Mouse (Mus musculus): ENCODE measurements around the gene Ap5s1. TPM values are rescaled to one million over a fixed set of nuclear protein-coding genes. Genes with fewer than 3 reads are reported as not detected.
"Not testable (repeated sequence)": the region's sequence is repeated elsewhere in the genome, so short reads cannot be mapped to it uniquely, and the experiment has no call there.

Ap5s1 gene
- polyA plus RNA-seq, 2 experiments from 2014 or later, result 14.8 to 23.9 TPM

DNA sequence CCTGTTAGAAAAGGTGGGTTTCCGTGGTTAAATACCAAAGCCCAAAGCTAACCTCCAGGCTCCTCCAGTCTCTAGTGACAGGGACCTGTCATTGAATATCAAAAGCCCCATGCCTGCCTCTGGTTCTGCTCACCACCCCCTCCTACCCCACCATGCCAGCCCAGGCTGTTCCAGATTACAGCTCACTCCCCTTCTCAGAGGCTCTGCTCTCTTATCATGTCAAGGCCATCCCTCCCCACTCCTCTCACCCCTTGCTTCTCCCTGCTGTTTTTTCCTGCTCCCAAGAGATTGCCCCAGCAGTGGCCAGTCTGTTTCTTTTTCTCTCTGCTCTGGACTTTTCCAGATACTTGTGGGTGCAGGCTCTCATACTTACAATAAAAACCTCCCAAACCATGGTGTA lies 16.7 kb downstream of the Ap5s1 start:
- no peak for ATAC-seq

DNA sequence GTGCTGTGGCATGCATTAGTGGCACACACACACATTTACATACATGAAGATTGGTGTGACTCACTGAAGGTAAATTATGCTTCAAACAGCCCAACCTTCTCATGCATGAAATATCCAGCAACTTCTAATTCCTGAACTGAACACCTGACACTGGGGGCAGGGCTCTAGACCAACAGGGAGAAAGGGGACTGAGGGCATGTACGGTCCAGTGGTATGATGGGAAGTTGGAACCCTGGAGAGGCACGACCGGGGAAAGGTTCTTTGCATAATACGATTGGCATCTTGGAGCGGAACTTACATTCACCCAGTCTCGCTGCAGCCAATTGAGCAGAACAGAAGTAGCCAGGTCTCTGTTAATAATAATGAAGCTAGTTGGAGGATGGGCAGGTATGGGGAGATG lies 18.3 kb downstream of the Ap5s1 start:
- ATAC-seq, result no peak

DNA sequence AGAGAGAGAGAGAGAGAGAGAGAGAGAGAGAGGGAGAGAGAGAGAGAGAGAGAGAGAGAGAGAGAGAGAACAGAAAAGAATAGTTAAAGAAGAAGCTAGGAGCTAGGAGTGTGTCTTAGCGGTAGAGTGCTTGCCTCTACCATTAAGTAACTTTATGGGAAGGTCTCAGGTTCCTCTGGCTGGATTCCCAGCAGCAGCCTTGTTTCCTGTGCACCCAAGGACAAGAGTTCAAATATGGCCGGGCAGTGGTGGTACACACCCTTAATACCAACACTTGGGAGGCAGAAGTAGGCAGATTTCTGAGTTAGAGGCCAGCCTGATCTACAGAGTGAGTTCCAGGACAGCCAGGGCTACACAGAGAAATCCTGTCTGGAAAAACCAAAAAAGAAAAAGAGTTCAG lies 19.8 kb downstream of the Ap5s1 start:
- ATAC-seq, result not testable (repeated sequence)

- no peak for ATAC-seq
Observed at GRCm38 (mm10) chr2:131227243-131227642, 20.4 kb downstream of the Ap5s1 start.

DNA sequence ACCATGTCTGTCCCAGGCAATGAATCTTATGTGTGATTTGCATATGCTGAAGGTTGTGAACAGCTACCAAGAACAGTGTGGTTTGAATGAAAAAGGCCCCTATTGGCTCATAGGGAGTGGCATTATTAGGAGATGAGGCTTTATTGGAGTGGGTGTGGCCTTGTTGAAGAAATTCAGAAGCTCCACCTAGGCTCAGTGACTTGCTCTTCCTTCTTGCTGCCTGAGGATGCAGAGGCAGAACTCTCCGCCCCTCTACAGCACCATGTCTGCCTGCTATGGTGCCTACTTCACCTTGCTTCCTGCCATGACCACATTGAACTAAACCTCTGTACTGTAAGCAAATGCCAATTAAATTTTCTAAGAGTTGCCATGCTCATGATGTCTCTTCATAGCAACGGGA lies 25.7 kb downstream of the Ap5s1 start:
- no peak for ATAC-seq

GRCm38 (mm10) chr2:131233307-131234126 lies 26.6 kb downstream of the Ap5s1 start, which contains the start of gene Mavs:
Mavs (plus strand) TSS chr2:131234063.
- peak; percentile 99 for ATAC-seq

DNA sequence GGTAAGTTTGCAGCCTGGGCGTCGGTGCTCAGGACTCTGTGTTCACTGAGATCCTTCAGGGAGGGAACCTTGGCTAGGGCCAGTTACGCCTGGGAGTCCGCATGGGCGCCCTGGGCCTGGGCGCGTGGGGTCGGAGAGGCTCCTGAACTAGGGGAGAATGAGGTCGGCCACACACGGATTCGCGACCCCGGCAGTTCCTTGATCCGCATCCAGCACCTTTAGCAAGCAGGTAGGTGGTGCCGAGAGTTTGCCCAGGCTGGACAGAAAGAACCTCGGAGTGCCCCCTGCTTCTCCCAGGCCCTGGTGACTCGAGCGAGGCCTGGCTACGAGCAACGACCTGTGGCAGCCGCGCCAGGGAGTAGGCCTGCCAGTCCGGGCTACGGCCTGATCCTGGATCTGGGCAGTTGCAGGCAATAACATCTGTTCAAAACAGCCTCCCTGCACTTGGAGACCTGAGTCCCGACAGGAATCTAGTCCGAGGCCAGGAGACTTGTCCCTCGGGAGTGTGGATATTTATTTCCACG lies 27.3 kb downstream of the Ap5s1 start:
- peak; percentile 2 for ATAC-seq

DNA sequence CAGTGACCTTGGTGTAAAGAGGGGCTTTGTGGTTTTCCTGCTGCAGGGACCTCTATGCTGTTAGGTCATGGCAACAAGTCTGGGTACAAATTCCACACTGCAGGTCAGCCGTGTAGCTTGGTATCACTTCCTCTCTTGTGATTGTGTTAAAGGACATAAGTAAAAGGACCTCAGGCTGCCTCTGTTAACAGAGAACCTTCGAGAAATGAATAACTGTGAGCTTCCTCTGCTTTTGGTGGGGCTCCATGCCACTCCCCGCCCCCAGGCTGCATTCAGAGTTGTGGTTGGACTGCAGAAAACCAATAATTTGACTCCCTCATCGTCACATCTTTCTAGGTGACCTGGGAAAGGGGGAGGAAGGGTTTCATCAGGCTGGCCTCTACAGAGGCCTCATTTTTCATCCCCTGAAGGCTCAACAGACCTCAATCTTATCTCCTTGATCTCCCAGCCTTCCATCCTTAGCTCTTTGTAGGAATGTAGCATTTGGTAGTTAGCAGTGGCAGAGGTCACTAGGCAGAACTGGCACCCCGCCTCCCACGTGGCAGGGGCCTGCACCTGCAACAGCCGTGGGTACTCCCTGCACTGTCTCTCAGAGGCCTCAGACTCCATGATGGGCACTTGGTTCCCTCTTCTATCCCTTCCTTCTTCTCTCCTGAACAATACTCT lies 28.2 kb downstream of the Ap5s1 start:
- no peak for ATAC-seq

GRCm38 (mm10) chr2:131242180-131242579 lies 35.3 kb downstream of the Ap5s1 start:
- ATAC-seq, result no peak

DNA sequence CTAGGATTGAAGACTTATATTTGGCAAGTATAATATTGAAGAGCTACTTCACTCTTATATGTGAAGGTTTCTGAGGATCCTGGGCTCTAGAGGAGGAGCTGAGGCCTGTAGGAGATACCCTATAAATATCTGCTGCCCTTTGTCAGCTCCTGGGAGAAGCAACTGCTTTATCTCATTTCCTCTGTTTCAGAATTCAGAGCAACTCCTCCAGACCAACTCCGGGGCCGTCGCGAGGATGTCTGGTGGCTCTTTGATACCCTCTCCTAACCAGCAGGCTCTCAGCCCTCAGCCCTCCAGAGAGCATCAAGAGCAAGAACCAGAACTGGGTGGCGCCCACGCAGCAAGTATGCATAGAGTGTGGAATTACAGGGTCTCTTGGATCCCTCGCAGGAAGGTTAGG lies 36.1 kb downstream of the Ap5s1 start:
- ATAC-seq, result no peak

DNA sequence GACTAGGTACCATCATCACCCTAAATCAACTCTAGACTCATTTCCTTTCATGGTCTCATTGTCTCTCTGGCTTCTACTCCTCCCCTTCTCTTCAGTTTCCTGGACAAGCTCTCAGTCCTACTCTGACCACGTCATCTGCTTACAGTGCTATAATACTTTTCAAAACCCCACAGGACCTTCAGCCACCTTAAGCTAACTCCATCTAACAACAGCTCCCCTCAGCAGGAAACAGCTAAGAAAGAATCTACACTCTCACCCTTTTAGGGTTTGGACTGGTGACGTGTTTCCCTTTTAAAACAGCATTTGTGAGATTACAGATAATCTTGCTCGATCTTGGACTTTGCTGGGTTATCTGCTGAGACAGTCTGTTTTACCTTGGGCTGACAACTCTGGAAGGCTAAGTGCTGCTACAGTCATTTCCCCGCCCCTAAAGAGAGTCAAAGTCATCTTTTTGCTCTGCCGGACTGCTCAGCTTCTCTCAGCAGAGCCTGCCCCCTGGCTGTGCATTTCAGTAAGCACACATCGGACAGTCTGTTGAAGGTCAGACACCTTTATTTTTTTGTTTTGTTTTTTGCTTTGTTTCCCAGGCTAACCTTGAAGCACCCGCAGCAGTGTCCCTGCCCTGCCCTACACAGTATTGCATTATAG lies 46.9 kb downstream of the Ap5s1 start:
- peak; percentile 86 for ATAC-seq

GRCm38 (mm10) chr2:131254329-131254713 lies 47.4 kb downstream of the Ap5s1 start:
- peak; percentile 36 for ATAC-seq

GRCm38 (mm10) chr2:131255738-131256137 lies 48.9 kb downstream of the Ap5s1 start:
- ATAC-seq, result no peak

DNA sequence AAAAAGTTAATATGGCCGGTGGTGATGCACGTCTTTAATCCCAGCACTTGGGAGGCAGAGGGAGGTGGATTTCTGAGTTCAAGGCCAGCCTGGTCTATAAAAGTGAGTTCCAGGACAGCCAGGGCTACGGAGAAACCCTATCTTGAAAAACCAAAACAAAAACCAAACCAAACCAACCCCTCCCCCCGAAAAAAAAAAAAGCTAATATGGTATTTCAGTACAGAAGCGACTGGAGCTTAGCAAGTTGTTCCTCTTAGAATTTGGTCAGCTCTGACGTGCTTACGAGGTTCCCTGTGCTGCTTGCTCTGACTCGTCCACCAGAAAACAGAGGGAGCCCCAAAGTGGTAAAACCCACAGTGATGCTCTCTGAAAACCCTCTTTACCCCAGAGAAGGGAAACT lies 51.8 kb downstream of the Ap5s1 start:
- no peak for ATAC-seq

GRCm38 (mm10) chr2:131260544-131261307 lies 53.8 kb downstream of the Ap5s1 start:
- ATAC-seq, result no peak

DNA sequence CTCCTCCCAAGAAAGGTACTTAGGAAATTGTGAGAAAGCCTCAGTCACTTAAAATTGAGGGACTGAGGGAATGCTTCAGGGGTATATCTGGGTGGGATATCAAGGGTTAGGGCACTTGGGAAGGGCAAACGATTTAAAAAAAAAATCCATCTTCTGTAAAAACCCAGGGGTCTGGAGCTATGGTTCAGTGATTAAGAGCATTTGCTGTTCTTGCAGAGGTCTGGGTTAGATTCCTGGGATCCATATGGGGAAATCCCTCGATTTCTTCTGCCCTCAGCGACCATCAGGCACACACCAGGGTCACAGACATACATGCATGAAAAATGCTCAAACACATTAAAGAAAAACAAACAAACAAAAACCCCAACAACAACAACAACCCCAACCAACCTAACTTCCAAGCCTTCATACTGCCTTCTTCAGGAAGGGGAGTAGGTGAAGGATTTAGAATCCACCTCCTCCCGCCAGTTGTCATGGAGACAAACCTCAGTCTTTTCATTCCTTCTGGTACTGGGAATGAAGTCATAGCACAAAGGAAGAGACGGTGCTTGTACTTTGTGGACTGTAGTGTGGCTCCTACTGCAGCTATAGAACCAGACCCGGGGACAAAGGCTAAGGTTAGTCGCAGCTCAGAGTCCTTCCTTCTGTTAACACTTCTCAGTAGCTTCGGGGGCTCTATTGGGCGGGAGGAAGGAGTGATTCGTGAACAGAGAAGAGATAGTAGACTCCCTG lies 54.8 kb downstream of the Ap5s1 start:
- ATAC-seq, result peak; percentile 40

GRCm38 (mm10) chr2:131262213-131262672 lies 55.4 kb downstream of the Ap5s1 start, which contains the start of gene Pank2:
Pank2 (plus strand) TSS chr2:131262495.
- peak; percentile 97 for ATAC-seq
